Mouse (Mus musculus): ENCODE data around the gene Dusp23. TPM values are rescaled to one million over a fixed set of nuclear protein-coding genes. Genes with fewer than 3 reads are reported as not detected.

Dusp23 gene
- polyA plus RNA-seq, 2 experiments: 11.3 to 13.5 TPM

DNA sequence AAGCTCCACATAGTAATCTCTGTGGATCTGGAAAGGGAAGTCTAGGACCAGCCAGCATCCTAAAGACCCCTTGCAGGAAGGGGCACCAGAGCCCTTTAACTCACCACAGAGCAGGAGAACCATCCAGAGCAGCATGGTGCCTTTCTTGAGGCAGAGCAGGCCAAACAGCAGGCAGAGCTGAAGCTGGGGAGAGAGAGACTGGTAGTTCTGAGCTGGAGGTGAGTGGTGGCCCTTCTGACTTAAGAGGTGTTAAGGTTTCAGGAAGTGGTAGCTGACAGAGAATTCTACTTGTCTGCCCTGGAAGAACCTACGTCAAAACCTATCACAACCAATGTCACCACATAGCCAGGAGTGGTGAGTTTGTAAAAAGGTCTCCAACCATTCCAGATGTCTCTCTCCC is 30.4 kb downstream of the Dusp23 start, which contains the start of gene Fcrl6:
Gene Fcrl6, minus strand, starts transcription at position 226 of the 400 bp plus-strand sequence.
- H3K4me2 ChIP-seq (replicated peaks; ENCODE audit: low read depth, low read length, severe bottlenecking): no peak within 1 kb of the TSS
- H3K4me1 ChIP-seq (ENCODE audit: control insufficient read depth, insufficient read depth, low read length): no peaks in the 10 kb centered on the region
- H3K36me3 ChIP-seq (ENCODE audit: control insufficient read depth, insufficient read depth, low read length): no peaks in the 10 kb centered on the region
- no peak within 1 kb of the TSS for H3K27ac ChIP-seq (replicated peaks; ENCODE audit: low read depth, low read length)
- no peak within 1 kb of the TSS for H3K4me3 ChIP-seq (replicated peaks; ENCODE audit: low read length)
- H3K9me3 ChIP-seq (ENCODE audit: control insufficient read depth, low read length): no peaks in the 10 kb centered on the region
- H3K9ac ChIP-seq (ENCODE audit: low read depth, low read length, severe bottlenecking): no peak within 1 kb of the TSS
- 73% methylated on average over 1 of the region's 1 CpGs for WGBS
- no peaks in the 10 kb centered on the region for H3K27me3 ChIP-seq (ENCODE audit: control insufficient read depth, insufficient read depth, low read length)
- DNase-seq (ENCODE audit: low spot score) (no peak), ATAC-seq (ENCODE audit: low FRiP score, low read depth) (no peak)
- no peak for TF ChIP-seq POLR2A (IDR thresholded peaks at IDR 0.05; ENCODE audit: borderline replicate concordance, extremely low read depth, insufficient read depth, insufficient read length)

DNA sequence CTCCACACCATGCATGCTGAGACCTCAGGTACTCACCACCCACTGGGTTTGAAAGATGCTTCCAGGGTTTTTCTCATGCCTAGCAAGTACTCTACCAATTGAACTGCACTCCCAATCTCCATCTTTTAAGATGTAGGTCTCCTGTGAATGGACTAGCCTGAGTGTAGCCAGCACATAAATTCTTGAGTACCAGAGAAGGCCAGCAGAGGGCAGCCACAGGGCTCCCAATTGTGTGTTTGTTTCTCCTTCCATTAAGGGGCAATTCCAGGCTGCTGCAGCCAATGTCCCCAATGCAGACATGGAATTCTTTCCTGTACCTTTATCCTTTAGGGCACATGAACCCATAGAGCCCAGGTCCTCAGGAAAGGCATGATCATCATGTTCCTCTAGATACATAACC is 38.3 kb downstream of the Dusp23 start:
- DNase-seq (ENCODE audit: low spot score): no peak
- no peak for ATAC-seq (ENCODE audit: low FRiP score, low read depth)
- H3K9ac ChIP-seq (ENCODE audit: low read depth, low read length, severe bottlenecking): no peak overlapping the region

DNA sequence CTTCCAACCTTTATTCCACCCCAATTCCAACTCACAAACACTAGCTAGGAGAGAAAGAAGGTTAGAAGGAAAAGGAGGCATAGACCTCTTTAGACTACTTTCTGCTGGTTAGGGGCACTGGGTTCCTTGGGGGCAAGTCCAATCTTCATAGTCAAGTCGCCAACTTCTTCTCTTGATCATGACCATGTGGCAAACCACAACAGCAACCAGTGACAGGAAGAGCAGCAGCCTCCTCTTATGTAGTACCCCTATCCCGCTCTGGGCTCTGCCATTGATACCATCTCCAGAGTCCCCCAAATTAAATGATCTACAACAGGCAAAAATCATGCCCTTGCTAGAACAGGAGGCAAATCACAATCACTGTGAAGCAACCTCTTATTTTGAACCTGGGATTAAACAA is 38.8 kb downstream of the Dusp23 start:
- no peak overlapping the region for H3K9ac ChIP-seq (ENCODE audit: low read depth, low read length, severe bottlenecking)
- H3K27me3 ChIP-seq (ENCODE audit: control insufficient read depth, insufficient read depth, low read length): no peaks in the 10 kb centered on the region
- no peaks in the 10 kb centered on the region for H3K36me3 ChIP-seq (ENCODE audit: control insufficient read depth, insufficient read depth, low read length)
- ATAC-seq (ENCODE audit: low FRiP score, low read depth) (no peak), DNase-seq (ENCODE audit: low spot score) (no peak)
- WGBS: 89% methylated on average over 2 of the region's 2 CpGs
- H3K9me3 ChIP-seq (ENCODE audit: control insufficient read depth, low read length): no peaks in the 10 kb centered on the region
- H3K4me2 ChIP-seq (replicated peaks; ENCODE audit: low read depth, low read length, severe bottlenecking): no peak overlapping the region
- H3K4me3 ChIP-seq (replicated peaks; ENCODE audit: low read length): no peak overlapping the region
- H3K27ac ChIP-seq (replicated peaks; ENCODE audit: low read depth, low read length): no peak overlapping the region
- TF ChIP-seq POLR2A (IDR thresholded peaks at IDR 0.05; ENCODE audit: borderline replicate concordance, extremely low read depth, insufficient read depth, insufficient read length): no peak
- no peaks in the 10 kb centered on the region for H3K4me1 ChIP-seq (ENCODE audit: control insufficient read depth, insufficient read depth, low read length)

More for the DNA sequence above, 38.3 kb downstream of the Dusp23 start:
- Histone ChIP-seq H3K9me3 (ENCODE audit: control insufficient read depth, low read length) (no peaks in the 10 kb centered on the region), H3K4me2 (replicated peaks; ENCODE audit: low read depth, low read length, severe bottlenecking) (no peak overlapping the region), H3K4me1 (ENCODE audit: control insufficient read depth, insufficient read depth, low read length) (no peaks in the 10 kb centered on the region), H3K4me3 (replicated peaks; ENCODE audit: low read length) (no peak overlapping the region), H3K27me3 (ENCODE audit: control insufficient read depth, insufficient read depth, low read length) (no peaks in the 10 kb centered on the region), H3K36me3 (ENCODE audit: control insufficient read depth, insufficient read depth, low read length) (no peaks in the 10 kb centered on the region), H3K27ac (replicated peaks; ENCODE audit: low read depth, low read length) (no peak overlapping the region)
- TF ChIP-seq POLR2A (IDR thresholded peaks at IDR 0.05; ENCODE audit: borderline replicate concordance, extremely low read depth, insufficient read depth, insufficient read length): no peak

GRCm38 (mm10) chr1:172593321-172593720 is 39.4 kb downstream of the Dusp23 start:
- Histone ChIP-seq H3K27me3 (ENCODE audit: control insufficient read depth, insufficient read depth, low read length) (no peaks in the 10 kb centered on the region), H3K9ac (ENCODE audit: low read depth, low read length, severe bottlenecking) (no peak overlapping the region), H3K9me3 (ENCODE audit: control insufficient read depth, low read length) (no peaks in the 10 kb centered on the region), H3K27ac (replicated peaks; ENCODE audit: low read depth, low read length) (no peak overlapping the region), H3K4me2 (replicated peaks; ENCODE audit: low read depth, low read length, severe bottlenecking) (no peak overlapping the region), H3K4me1 (ENCODE audit: control insufficient read depth, insufficient read depth, low read length) (no peaks in the 10 kb centered on the region), H3K4me3 (replicated peaks; ENCODE audit: low read length) (no peak overlapping the region), H3K36me3 (ENCODE audit: control insufficient read depth, insufficient read depth, low read length) (no peaks in the 10 kb centered on the region)
- no peak for TF ChIP-seq POLR2A (IDR thresholded peaks at IDR 0.05; ENCODE audit: borderline replicate concordance, extremely low read depth, insufficient read depth, insufficient read length)
- DNase-seq (ENCODE audit: low spot score): no peak
- no peak for ATAC-seq (ENCODE audit: low FRiP score, low read depth)
- WGBS: 64% methylated on average over 3 of the region's 3 CpGs

GRCm38 (mm10) chr1:172590385-172590784 is 42.4 kb downstream of the Dusp23 start, which contains the start of gene Slamf8:
Gene Slamf8, minus strand, starts transcription at chr1:172590568.
- no peak for TF ChIP-seq POLR2A (IDR thresholded peaks at IDR 0.05; ENCODE audit: borderline replicate concordance, extremely low read depth, insufficient read depth, insufficient read length)
- ATAC-seq (ENCODE audit: low FRiP score, low read depth): no peak
- H3K9ac ChIP-seq (ENCODE audit: low read depth, low read length, severe bottlenecking): no peak within 1 kb of the TSS
- no peaks in the 10 kb centered on the region for H3K27me3 ChIP-seq (ENCODE audit: control insufficient read depth, insufficient read depth, low read length)
- no peak within 1 kb of the TSS for H3K4me2 ChIP-seq (replicated peaks; ENCODE audit: low read depth, low read length, severe bottlenecking)
- H3K36me3 ChIP-seq (ENCODE audit: control insufficient read depth, insufficient read depth, low read length): no peaks in the 10 kb centered on the region
- H3K4me1 ChIP-seq (ENCODE audit: control insufficient read depth, insufficient read depth, low read length): no peaks in the 10 kb centered on the region
- no peak within 1 kb of the TSS for H3K4me3 ChIP-seq (replicated peaks; ENCODE audit: low read length)
- 76% methylated on average over 7 of the region's 7 CpGs for WGBS
- H3K9me3 ChIP-seq (ENCODE audit: control insufficient read depth, low read length): no peaks in the 10 kb centered on the region
- no peak within 1 kb of the TSS for H3K27ac ChIP-seq (replicated peaks; ENCODE audit: low read depth, low read length)
- no peak for DNase-seq (ENCODE audit: low spot score)
